Mouse (Mus musculus) myocyte (in vitro differentiated cells): ENCODE measurements at regions not wholly inside any gene's neighbourhood (a gene's known extent, or its start where the extent isn't known, plus 50 kb on each side); places are given as distances from the start of the nearest gene placed in this dataset.

Experiments
- E2F4 ChIP-seq: IDR thresholded peaks from one replicate; pipeline ENCODE4 v1.6.1; 2011; ENCODE audit warnings: mild to moderate bottlenecking, control low read depth, moderate library complexity; ENCODE audit not compliant: insufficient read depth
- MAX ChIP-seq: IDR thresholded peaks from one replicate; pipeline ENCODE4 v1.6.1; 2011; ENCODE audit warnings: low read depth, mild to moderate bottlenecking, control low read depth
- MYOD1 ChIP-seq, 3 experiments: IDR thresholded peaks; one replicate each; pipeline ENCODE4 v1.6.1; 2011; ENCODE audit warnings: control low read depth in 2 of 3, low read depth in 2 of 3, mild to moderate bottlenecking in 2 of 3, moderate library complexity in 1 of 3; ENCODE audit not compliant: insufficient read length in 2 of 3, control insufficient read depth in 1 of 3
- POLR2A ChIP-seq: IDR thresholded peaks from one replicate; pipeline ENCODE4 v1.6.1; 2011; ENCODE audit warnings: low read depth, mild to moderate bottlenecking, control low read depth, moderate library complexity; ENCODE audit not compliant: insufficient read length
- POLR2AphosphoS2 ChIP-seq: IDR thresholded peaks from one replicate; pipeline ENCODE4 v1.6.1; 2011; ENCODE audit warnings: low read depth, control low read depth; ENCODE audit not compliant: insufficient read length
- REST ChIP-seq: IDR thresholded peaks from one replicate; pipeline ENCODE4 v1.6.1; 2011; ENCODE audit warnings: mild to moderate bottlenecking, control low read depth, moderate library complexity; ENCODE audit not compliant: insufficient read depth, insufficient read length
- USF1 ChIP-seq: IDR thresholded peaks from one replicate; pipeline ENCODE4 v1.6.1; 2011; ENCODE audit warnings: low read depth, mild to moderate bottlenecking, control low read depth, moderate library complexity

GRCm38 (mm10) chr3:149444377-149444776 lies 454.0 kb upstream of the Adgrl2 start:
- TF ChIP-seq MAX (no peak), POLR2AphosphoS2 (no peak), POLR2A (no peak), USF1 (no peak), REST (no peak), E2F4 (no peak), MYOD1 (IDR thresholded peaks at IDR 0.05; ENCODE audit: control insufficient read depth in 1 of 3, insufficient read length in 2 of 3, low read depth in 2 of 3) (no peak)
